Mouse (Mus musculus): ENCODE results near the gene Svs6.
"Not testable (repeated sequence)": the region's sequence is repeated elsewhere in the genome, so short reads cannot be mapped to it uniquely, and the experiment has no call there.

The Svs6 gene

DNA sequence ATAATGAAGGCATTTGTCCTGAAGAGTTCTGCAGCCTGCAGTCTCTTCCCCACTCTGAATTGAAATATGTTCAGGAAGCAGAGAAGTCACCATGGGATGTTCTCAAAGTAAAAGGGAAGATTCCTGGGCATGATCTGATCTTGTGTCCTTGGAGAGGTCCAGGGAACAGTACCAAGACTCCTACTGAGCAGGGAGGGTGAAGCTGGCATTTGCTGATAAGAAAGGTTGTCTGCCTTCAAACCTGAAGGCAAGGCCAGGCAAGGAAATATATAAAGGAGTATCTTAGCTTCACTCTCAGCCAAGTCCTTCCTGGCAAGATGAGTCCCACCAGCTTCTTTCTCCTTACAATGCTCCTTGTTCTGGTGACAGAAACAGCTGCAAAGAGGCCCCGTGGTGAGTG is at the start of gene Svs6:
Gene Svs6 (plus strand): TSS at position 301 of the 400 bp plus-strand sequence.
- DNase-seq (ENCODE audit: low read depth): not testable (repeated sequence)

DNA sequence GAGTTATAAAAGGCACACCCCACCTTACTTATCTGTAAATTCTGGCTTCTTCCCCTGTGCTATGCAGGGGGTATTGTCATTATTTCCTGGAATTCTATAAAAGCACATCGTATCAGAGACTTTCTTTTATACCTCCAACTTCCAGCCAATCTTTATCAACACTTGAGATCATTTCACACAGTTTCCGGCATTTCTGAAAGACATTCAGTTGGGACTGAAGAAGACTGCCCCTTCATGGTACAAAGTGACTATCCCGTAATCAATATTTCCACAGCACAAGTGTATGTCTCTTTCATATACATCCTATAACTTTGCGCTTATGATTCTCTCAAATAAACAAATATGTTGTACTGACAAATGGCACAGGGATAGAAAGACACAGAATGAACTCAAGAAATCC is 38.2 kb upstream of the Svs6 start, which contains the start of gene Svs4:
Gene Svs4 (minus strand): TSS at position 101 of the 400 bp plus-strand sequence.
- DNase-seq (ENCODE audit: low read depth): no peak

DNA sequence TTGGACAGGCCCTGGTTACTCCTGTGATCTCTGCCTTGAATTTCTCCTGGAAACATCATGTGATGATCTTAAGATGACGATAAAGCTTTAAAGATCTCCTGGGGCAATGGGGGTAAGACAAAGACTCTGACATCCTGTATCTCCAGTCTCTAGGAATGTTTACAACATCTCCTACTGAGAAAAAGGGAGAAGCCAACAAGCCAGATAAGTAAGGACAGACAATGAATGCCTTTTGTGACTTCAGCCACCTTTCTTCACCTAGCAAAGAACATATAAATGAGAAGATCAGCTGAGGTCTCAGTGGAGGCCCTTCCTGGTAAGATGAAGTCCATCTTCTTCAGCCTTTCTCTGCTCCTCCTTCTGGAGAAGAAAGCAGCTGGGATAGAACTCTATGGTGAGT is 27.6 kb upstream of the Svs6 start, which contains the start of gene Svs3a:
Gene Svs3a (plus strand): TSS at position 301 of the 400 bp plus-strand sequence.
- not testable (repeated sequence) for DNase-seq (ENCODE audit: low read depth)

DNA sequence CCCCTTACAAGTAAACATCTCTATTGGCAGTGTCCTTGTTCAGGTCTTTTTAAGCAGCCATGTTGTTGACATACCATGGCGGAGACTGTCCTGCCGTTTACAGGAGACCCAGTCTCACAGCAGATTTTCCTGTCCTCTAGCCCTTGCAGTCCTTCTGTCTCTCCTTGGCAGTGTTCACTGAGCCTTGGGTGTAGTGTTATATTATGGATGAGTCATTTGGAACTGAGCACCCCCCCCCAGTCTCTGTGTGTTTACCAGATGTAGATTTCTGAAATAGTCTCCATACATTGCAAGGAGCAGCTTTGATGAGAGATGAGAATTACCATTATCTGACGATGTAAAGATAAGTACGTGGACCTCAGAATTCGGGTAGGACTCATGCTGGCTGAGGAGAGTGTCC is 4.0 kb upstream of the Svs6 start:
- no peak for DNase-seq (ENCODE audit: low read depth)

DNA sequence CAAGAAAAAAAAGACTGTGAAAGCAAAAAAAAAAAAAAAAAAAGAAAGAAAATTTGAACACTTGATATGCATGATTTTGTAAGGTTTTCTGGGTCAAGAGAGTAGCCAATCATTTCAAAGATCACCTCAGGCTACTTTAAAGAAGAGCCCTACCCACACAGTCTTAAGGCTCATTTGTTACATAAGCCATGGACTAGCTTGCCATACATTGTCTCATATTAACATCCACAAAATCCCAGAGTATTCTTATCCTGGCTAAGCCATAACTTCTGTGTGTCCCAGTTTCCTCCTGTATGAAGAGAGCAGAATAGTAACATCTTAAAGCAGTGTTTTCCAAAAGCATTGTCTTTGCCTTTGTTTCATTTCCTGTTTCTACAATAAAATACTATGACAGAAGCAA is 1.1 kb upstream of the Svs6 start:
- not testable (repeated sequence) for DNase-seq (ENCODE audit: low read depth)

DNA sequence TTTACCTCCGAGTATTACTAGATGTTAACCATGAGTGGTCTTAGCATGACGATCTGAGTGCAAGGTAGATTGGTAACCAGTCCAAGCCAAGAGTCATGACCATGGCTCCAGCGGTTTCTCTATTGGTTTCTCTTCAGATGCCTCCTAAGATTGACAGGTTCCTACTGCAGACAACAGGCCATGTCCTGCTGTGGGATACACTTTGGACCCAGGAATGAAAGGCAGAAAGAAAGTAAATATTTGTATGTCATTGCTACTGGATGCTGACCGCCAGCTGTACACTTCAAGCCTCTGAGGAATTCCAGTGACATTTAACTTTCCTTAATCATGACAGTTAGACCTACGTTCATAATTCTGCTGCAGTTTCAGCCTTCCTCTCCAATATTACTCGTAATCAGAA is 4.4 kb downstream of the Svs6 start:
- DNase-seq (ENCODE audit: low read depth): no peak

DNA sequence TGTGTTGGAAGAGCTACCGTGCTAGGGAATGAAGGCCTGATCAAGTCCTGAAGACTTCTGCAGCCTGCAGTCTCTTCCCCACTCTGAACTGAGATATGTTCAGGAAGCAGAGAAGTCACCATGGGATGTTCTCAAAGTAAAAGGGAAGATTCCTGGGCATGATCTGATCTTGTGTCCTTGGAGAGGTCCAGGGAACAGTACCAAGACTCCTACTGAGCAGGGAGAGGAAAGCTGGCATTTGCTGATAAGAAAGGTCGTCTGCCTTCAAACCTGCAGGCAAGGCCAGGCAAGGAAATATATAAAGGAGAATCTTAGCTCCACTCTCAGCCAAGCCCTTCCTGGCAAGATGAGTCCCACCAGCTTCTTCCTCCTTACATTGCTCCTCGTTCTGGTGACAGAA is 15.9 kb downstream of the Svs6 start, which contains the start of gene Svs5:
Gene Svs5 (plus strand): TSS at position 301 of the 400 bp plus-strand sequence.
- not testable (repeated sequence) for DNase-seq (ENCODE audit: low read depth)

DNA sequence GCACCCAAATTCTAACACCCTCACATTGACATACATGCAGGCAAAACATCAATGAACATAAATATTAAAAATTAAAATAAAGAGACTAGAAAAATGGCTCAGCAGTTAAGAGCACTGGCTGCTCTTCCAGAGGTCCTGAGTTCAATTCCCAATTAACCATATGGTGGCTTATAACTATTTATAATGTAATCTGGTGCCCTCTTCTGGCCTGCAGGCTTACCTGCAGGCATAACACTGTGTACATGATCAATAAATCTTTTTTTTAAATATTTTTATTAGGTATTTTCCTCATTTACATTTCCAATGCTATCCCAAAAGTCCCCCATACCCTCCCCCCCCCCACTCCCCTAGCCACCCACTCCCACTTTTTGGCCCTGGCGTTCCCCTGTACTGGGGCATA is 27.2 kb downstream of the Svs6 start:
- DNase-seq (ENCODE audit: low read depth): not testable (repeated sequence)

DNA sequence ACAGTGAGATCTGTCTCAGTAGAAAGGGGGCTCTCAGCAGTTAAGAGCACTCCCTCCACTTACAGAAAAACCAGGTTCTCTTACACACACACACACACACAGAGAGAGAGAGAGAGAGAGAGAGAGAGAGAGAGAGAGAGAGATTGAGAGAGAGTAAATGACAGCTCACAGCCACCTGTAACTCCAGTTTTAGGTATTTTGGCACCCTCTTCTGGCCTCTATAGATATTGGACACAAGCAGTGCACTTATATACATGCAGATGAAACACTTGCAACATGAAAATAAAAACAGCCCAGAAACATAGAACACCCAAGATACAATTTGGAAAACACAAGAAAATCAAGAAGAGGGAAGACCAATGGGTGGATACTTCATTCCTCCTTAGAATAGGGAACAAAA is 31.1 kb downstream of the Svs6 start:
- DNase-seq (ENCODE audit: low read depth): not testable (repeated sequence)

DNA sequence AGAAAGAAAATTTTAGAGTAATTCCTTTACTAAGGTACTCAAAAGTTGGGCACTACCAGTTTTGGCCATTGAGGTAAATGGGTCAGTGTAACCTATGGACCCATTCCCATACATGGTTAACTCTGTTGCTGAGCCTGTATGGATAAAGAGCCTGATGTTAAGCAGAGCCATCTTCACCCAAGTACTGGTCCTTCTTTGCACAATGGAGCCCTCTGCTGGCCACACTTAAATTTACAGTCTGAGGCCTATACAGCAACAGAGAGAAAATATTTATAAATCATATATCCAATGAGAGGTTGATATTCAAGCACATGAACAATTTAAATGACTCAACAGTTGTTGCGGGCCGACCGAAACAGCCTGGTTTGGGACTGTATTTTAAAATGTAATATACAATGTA is 32.4 kb downstream of the Svs6 start:
- DNase-seq (ENCODE audit: low read depth): peak; percentile 15

DNA sequence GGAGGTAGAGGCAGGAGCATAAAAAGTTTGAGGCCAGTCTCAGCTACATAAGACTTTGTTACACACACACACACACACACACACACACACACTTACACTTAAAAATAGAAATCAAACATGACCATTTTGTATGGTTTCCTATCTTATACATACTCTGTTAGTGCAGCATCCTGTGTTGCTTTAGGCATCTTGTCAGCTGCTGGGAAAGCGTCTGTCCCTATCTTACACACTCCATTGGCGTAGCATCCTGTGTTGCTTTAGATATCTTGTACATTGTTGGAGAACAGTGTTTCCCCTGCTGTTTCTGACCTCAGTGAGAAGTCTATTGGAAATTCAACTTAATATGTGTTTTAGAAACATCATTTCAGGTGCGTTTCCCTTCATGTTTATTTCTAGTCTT is 36.1 kb downstream of the Svs6 start:
- DNase-seq (ENCODE audit: low read depth): no peak

DNA sequence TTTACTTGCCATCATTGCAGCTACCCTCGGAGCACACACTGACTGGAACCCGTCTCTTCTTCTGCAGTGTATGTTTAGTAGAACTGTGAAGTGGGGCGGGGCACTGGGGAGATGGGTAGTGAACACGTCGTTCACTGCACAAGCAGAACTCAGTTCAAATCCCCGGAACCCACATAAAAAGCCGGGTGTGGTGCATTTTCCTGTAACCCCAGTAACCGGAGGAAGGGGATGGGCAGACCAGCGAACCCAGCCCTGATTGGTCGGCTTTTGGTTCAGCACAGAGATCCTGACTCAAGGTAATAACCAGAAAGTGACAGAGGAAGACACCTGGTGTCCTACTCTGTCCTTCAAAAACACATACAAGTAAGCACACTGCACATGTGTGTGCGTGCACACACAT is 36.8 kb downstream of the Svs6 start:
- DNase-seq (ENCODE audit: low read depth): no peak

DNA sequence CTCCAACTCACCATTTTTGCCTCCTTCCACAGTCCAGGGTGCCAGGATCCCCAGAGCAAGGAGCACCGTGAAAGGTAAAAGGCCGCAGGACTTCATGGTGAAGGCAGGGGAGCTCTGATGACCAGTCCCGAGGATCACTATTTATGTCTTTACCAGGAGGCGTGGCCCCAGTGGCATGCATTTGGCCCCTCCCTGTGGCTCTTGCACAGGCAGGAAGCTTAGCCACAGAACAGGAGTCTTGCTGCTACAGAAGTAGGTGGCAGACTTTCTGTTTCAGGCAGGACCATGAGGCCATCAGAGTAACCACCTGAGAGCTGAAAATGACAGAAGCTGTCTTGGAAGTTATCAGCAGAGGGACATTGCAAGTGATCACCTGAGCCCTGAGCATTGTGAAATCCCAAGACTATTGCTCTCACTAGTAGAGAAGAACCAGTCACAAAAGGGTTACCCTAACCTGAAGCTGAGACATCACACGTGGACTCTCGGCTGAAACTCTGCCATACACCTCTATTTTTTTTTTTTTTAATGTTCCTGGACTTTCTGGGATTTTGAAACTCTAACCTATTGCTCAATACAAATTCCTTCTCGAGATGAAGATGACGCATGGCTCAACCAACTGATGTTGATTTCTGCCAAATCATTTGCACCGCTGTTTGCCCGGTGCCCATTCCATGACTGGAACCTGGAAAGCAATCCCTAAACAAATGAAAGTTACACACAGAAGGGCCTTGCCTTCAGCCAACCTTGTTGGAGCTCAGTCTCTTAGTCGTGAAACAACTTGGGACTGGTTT is 39.8 kb downstream of the Svs6 start:
- DNase-seq (ENCODE audit: low read depth): no peak

DNA sequence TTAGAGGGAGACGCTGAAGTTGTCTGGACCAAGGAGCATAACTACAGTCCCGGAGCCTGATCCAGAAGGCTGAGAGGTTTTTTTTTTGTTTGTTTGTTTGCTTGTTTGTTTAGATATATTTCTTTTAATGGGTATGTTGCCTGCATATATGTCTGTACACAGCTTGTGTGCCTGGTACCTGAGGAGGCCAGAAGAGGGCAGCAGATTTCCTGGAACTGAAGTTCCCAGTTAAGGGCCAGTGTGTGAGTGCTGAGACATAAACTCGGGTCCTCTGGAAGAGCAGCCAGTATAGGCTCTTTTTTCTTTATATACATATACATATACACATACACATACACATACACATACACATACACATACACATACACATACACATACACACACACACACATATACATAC is 41.8 kb downstream of the Svs6 start:
- DNase-seq (ENCODE audit: low read depth): no peak

DNA sequence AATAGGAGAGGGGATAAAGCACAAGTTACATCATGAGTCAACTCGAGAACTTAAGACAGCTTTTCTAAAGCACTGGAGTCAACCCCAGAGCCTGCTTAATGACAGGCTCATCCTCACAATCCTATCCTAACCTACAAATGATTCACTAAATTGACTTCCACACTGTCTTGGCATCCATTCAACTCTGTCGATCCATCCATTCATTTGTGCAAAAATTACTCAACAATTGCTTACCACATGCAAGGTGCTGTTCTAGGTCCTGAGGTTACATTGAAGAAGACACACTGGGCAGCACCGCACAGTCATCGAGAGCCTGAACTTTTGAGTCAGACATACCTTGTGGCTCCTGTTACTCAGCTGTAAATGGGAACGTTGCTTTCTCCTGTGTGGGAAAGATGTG is 42.5 kb downstream of the Svs6 start:
- no peak for DNase-seq (ENCODE audit: low read depth)

DNA sequence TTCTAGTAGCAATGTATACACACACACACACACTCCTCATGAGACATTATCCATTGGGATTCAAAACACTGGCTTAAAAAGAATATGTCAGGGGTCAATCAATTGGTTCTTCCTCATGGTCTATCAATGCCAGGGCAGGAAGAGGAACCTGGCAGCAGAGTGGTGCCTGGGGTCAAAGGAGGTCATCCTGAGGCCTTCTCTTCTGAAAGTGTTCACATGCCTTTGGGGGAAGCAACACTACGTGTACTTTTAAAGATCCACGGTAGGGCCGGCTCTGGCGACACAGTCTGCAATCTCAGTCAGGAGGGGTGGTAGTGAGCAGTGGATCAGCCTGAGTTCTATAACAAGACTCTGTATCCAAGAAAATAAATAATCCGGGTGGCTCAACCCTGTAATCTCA is 43.1 kb downstream of the Svs6 start:
- no peak for DNase-seq (ENCODE audit: low read depth)

DNA sequence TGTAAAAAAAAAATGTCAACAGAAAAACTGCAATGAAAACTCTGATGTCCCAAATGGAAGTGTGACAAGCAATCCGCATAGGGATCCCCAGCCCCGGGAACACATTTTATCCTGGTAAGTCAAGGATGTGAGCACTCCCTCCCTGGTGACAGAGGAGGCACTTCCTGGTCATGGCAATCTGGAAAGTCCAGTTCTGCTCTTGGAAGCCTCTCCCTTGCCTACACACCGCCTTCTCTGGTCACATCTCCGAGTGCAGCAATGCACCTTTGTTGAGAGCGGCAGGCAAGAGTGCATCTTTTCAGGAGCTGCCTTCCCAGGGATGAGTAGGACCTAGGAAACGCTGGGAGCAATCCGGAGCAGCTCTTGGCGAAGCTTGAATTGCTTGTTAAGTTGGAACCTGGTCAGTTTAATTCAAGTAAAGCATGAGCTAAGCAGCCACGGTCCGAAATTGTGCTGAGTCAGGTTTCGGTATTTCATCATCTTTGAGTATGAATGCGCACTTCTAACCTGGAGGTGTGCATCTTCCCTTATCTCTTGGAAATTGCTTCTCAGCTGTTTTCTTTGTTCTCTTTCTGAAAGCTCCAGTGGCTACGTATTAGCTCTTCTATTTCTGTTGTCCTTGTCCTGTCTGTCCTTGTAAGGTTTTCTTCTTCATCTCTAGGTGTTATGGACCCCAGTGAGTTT is 44.6 kb downstream of the Svs6 start:
- no peak for DNase-seq (ENCODE audit: low read depth)

DNA sequence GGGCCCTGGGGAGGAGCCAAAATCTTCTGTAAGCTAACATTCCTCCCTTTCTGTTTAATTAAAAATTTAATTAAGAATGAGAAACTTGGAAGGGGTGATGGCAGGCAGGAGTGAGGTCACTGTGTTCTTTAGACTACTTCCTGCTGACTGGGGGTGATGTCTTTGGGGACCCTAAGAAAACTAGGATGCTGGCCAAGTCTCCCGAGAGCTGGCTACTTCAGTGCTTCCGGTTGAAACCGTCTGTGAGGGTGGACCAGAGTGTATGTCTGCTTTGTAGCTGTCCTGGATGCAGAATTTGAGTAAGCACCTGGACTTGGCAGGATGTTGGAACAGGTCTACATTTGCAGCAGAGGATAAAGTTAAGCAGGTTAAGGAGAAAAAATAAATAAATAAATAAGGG is 50.4 kb downstream of the Svs6 start:
- DNase-seq (ENCODE audit: low read depth): no peak
